Mouse (Mus musculus): Measurements from ENCODE around the gene Gm10053. TPM values are rescaled to one million over a fixed set of nuclear protein-coding genes. Genes with fewer than 3 reads are reported as not detected.

Gene Gm10053
- total RNA-seq, 4 experiments from 2014 or later = 176 to 189 (median 186) TPM

- DNase-seq (ENCODE audit: low spot score in 2 of 2) = no peak
These were observed 24.4 kb downstream of the Gm10053 start for GRCm38 (mm10) chr19:24899578-24900544.

- no peak for DNase-seq (ENCODE audit: low spot score in 2 of 2)
These were observed 25.2 kb downstream of the Gm10053 start, which contains the start of gene Foxd4 for GRCm38 (mm10) chr19:24900581-24901220. Gene Foxd4, minus strand, starts transcription at chr19:24901197.

- DNase-seq (ENCODE audit: low spot score in 2 of 2) = no peak
These were observed 26.2 kb downstream of the Gm10053 start for GRCm38 (mm10) chr19:24901666-24902065.

- no peak for DNase-seq (ENCODE audit: low spot score in 2 of 2)
These were observed 26.8 kb downstream of the Gm10053 start for GRCm38 (mm10) chr19:24902256-24902655.

GRCm38 (mm10) chr19:24902821-24903220 lies 27.3 kb downstream of the Gm10053 start:
- no peak for DNase-seq (ENCODE audit: low spot score in 2 of 2)

- no peak for DNase-seq (ENCODE audit: low spot score in 2 of 2)
These were observed 32.2 kb downstream of the Gm10053 start for GRCm38 (mm10) chr19:24907655-24908054.

GRCm38 (mm10) chr19:24908385-24909155 lies 33.1 kb downstream of the Gm10053 start:
- no peak for DNase-seq (ENCODE audit: low spot score in 2 of 2)

GRCm38 (mm10) chr19:24920866-24921265 lies 45.4 kb downstream of the Gm10053 start:
- DNase-seq (ENCODE audit: low spot score in 2 of 2) = no peak

Other genes starting within 250 kb of the Gm10053 start
- under 1 TPM; 0.17 to 0.65 (median 0.28) TPM for gene Tmem252, start 201.7 kb upstream of the Gm10053 start, total RNA-seq (2022)
- gene Pgm5, start 13.8 kb upstream of the Gm10053 start, total RNA-seq (2022) = 1 to 10 TPM; 5.0 to 6.8 (median 6.3) TPM
- not detected for gene Foxd4, start 25.5 kb downstream of the Gm10053 start, total RNA-seq (2022)
- gene Cbwd1, start 85.9 kb downstream of the Gm10053 start, total RNA-seq (2022) = 10 to 100 TPM; 12.2 to 15.8 (median 15.3) TPM
- gene Dock8, start 123.8 kb downstream of the Gm10053 start, total RNA-seq (2022) = 1 to 10 TPM; 3.2 to 9.1 (median 4.0) TPM

Data from left cerebral cortex, adult 8-10 months (tissue).